In the genomic region with DNA sequence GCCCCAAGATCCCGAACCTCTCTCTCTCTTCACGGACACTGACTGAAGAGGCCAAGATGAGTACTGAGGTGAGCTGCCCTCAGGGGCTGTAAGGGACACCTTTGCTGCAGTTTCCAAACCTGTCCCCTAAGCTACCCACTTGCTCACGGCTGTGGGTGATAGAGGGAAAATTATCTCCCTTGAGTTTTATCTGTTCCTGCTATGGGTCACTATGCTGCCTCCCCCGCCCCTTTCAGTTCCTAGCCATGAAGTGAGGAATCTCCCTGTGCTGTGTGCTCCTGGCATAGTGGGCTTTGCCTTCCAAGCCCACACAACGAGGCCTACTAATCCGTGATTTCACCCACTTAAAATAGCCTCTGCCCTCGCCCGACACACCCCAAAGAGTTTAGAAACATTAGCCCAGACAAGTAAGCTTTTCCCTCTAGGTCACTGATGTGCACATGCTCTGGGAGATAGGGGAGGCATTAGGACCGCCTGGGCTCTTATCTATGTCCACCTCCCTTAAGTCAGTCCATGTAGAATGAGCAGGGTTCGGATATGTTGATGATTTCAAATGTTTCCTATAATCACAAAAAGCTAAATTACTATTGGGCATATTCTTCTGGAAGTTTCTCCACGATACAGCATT, we compare ENCODE assay signal across 17 mouse cellular contexts. TPM values are rescaled to one million over a fixed set of nuclear protein-coding genes. Genes with fewer than 3 reads are reported as not detected.
DNase-seq lines count a peak whose midpoint lies in the region; ATAC-seq lines count a peak whose summit lies in the region.
"Had no signal": no experiment of that assay in that cellular context is flagged by ENCODE, and none has a peak within 500 bp of the region (broad histone marks: within the 10 kb centered on the region; RNA-seq: fewer than 3 reads in every experiment).

No protein-coding gene starts in this region.

- peak; percentile 8 to 9 for DNase-seq in kidney, postnatal 36 days
- no peak for DNase-seq in kidney, adult 18-20 months
- DNase-seq in yolk sac, embryonic 10.5 days (ENCODE audit: low spot score), result peak; percentile 4
- DNase-seq in adrenal gland, postnatal 25 days, result no peak
- DNase-seq in lung, postnatal 25 days (ENCODE audit: low spot score), result no peak
- DNase-seq: adrenal gland, postnatal 36 days; cerebellum, adult 11-12 months; right cerebral cortex, postnatal 4 days; thymus, adult 2 months had no signal

- H3K4me1 ChIP-seq in liver, embryonic 12.5 days, result peaks cover 28% of the 10 kb centered on the region
- H3K4me1 ChIP-seq: forebrain, embryonic 15.5 days; hindbrain, embryonic 10.5 days; midbrain, embryonic 10.5 days; neural tube, embryonic 13.5 days had no signal

- no peaks in the 10 kb centered on the region for H3K9me3 ChIP-seq in liver, embryonic 12.5 days (replicated peaks)
- H3K9me3 ChIP-seq: forebrain, embryonic 15.5 days; hindbrain, embryonic 10.5 days; midbrain, embryonic 10.5 days; neural tube, embryonic 13.5 days had no signal

- H3K36me3 ChIP-seq in liver, embryonic 12.5 days, result peaks cover 33% of the 10 kb centered on the region
- H3K36me3 ChIP-seq: forebrain, embryonic 15.5 days; midbrain, embryonic 10.5 days; neural tube, embryonic 13.5 days had no signal

- WGBS in liver, embryonic 12.5 days (ENCODE audit: insufficient replicate concordance), result 48% methylated on average over 11 of the region's 11 CpGs

- 0 out of 2 replicates have a peak overlapping the region, but pooled peaks have one; percentile 5 for H3K9ac ChIP-seq in liver, embryonic 12.5 days
- H3K9ac ChIP-seq: forebrain, embryonic 15.5 days; neural tube, embryonic 13.5 days had no signal

- H3K27ac ChIP-seq in liver, embryonic 12.5 days, result peak overlapping the region; percentile 77
- H3K27ac ChIP-seq: forebrain, embryonic 15.5 days; hindbrain, embryonic 10.5 days; layer of hippocampus, adult 2 months; midbrain, embryonic 10.5 days; neural tube, embryonic 13.5 days had no signal

- H3K4me3 ChIP-seq in liver, embryonic 12.5 days, result no peak overlapping the region
- H3K4me3 ChIP-seq: forebrain, embryonic 15.5 days; hindbrain, embryonic 10.5 days; layer of hippocampus, adult 2 months; midbrain, embryonic 10.5 days; neural tube, embryonic 13.5 days had no signal

- peak overlapping the region; percentile 55 for H3K4me2 ChIP-seq in liver, embryonic 12.5 days
- H3K4me2 ChIP-seq: forebrain, embryonic 15.5 days; neural tube, embryonic 13.5 days had no signal

- H3K27me3 ChIP-seq in liver, embryonic 12.5 days (replicated peaks), result no peaks in the 10 kb centered on the region
- H3K27me3 ChIP-seq: forebrain, embryonic 15.5 days; neural tube, embryonic 13.5 days had no signal

- ATAC-seq in common myeloid progenitor, adult 5-6 weeks (replicated peaks; ENCODE audit: low read depth, poor library complexity, severe bottlenecking), result peak; percentile 20; the same call in 1 of the 2 replicates
- ATAC-seq in liver, embryonic 12.5 days, result peak; percentile 95
- ATAC-seq: CD4-positive, CD25-positive, alpha-beta regulatory T cell, adult 4 months; forebrain, embryonic 15.5 days had no signal

RNA-seq across cellular contexts. Expression of gene Blvra, which starts 10.2 kb away (rescaled TPM):
- total RNA-seq in common myeloid progenitor, adult 5-6 weeks (2017), result 35.7 and 42.0 TPM in 2 replicates
- polyA plus RNA-seq in liver, embryonic 12.5 days (2016; fragmentation: Nextera tagmentation; extraction: Ambion mirVana), result 64.6 and 65.7 TPM in 2 replicates
- total RNA-seq in adrenal gland, postnatal 25 days (2021), result 22.3 and 33.9 TPM in 2 replicates

RNA-seq across cellular contexts. Expression of gene Ncaph, which starts 53.0 kb away (rescaled TPM):
- 58.5 and 73.9 TPM in 2 replicates for total RNA-seq in common myeloid progenitor, adult 5-6 weeks (2017)
- 73.3 and 75.2 TPM in 2 replicates for polyA plus RNA-seq in liver, embryonic 12.5 days (2016; fragmentation: Nextera tagmentation; extraction: Ambion mirVana)
- total RNA-seq in adrenal gland, postnatal 25 days (2021), result 6.4 and 7.5 TPM in 2 replicates

Comparison
In these comparisons a context has a peak if more than half of its experiments do, and no peak if none do; other contexts are left out.
1. DNase-seq: peak in kidney, postnatal 36 days (2 of 2) and yolk sac, embryonic 10.5 days (single experiment); none in kidney, adult 18-20 months (single experiment), adrenal gland, postnatal 25 days (single experiment) and lung, postnatal 25 days (single experiment).